Mouse (Mus musculus): ENCODE results near the gene Prkch.

GRCm38 (mm10) chr12:73667607-73668006, 83.0 kb downstream of the Prkch start:
- TF ChIP-seq CTCF (IDR thresholded peaks at IDR 0.05; ENCODE audit: low read depth): no peak
- no peak for TF ChIP-seq EP300 (IDR thresholded peaks at IDR 0.05; ENCODE audit: low read depth)
